8 mouse cellular contexts compared by ENCODE assay signal in genomic region chr9:20645121-20645520, GRCm38 (mm10). TPM values are rescaled to one million over a fixed set of nuclear protein-coding genes. Genes with fewer than 3 reads are reported as not detected.
DNase-seq lines count a peak whose midpoint lies in the region; ATAC-seq and TF ChIP-seq lines count a peak whose summit lies in the region.

No protein-coding gene starts in this region.

- 4% methylated on average over 17 of the region's 17 CpGs for WGBS in kidney, postnatal 0 days
- 3% methylated on average over 17 of the region's 17 CpGs for WGBS in forebrain, embryonic 15.5 days
- 2% methylated on average over 17 of the region's 17 CpGs for WGBS in liver, embryonic 15.5 days (ENCODE audit: insufficient replicate concordance)
- WGBS in neural tube, embryonic 15.5 days, result 6% methylated on average over 17 of the region's 17 CpGs

- no peak for ATAC-seq in kidney, postnatal 0 days (replicated peaks; ENCODE audit: low FRiP score, low read depth)
- ATAC-seq in forebrain, embryonic 15.5 days (replicated peaks), result no peak
- ATAC-seq in liver, embryonic 15.5 days (ENCODE audit: insufficient read depth), result no peak
- no peak for ATAC-seq in neural tube, embryonic 15.5 days (ENCODE audit: low FRiP score)

- H3K4me1 ChIP-seq in kidney, postnatal 0 days (replicated peaks; ENCODE audit: insufficient read depth, low read length), result peaks cover 6% of the 10 kb centered on the region; the same call in 1 of the 2 replicates
- peaks cover 51% of the 10 kb centered on the region for H3K4me1 ChIP-seq in forebrain, embryonic 15.5 days
- H3K4me1 ChIP-seq in liver, embryonic 15.5 days (replicated peaks), result peaks cover 74% of the 10 kb centered on the region
- peaks cover 44% of the 10 kb centered on the region for H3K4me1 ChIP-seq in neural tube, embryonic 15.5 days

- DNase-seq in kidney, postnatal 0 days (ENCODE audit: low spot score), result no peak
- no peak for DNase-seq in kidney, adult 11 months
- peak; percentile 35 for DNase-seq in Muller cell, postnatal 12 days (ENCODE audit: inconsistent ontology term)
- DNase-seq in adrenal gland, adult (ENCODE audit: inconsistent age in 2 of 2, low spot score in 1 of 2), result no peak
- no peak for DNase-seq in retina, postnatal 1 day

- H3K9ac ChIP-seq in kidney, postnatal 0 days (ENCODE audit: low read depth, low read length), result peak overlapping the region; percentile 79
- peak overlapping the region; percentile 76 for H3K9ac ChIP-seq in forebrain, embryonic 15.5 days (replicated peaks)
- peak overlapping the region; percentile 76 for H3K9ac ChIP-seq in liver, embryonic 15.5 days
- peak overlapping the region; percentile 81 for H3K9ac ChIP-seq in neural tube, embryonic 15.5 days (replicated peaks)

- H3K27ac ChIP-seq in kidney, postnatal 0 days, result peak overlapping the region; percentile 93
- peak overlapping the region; percentile 88 for H3K27ac ChIP-seq in forebrain, embryonic 15.5 days (replicated peaks)
- H3K27ac ChIP-seq in liver, embryonic 15.5 days (replicated peaks), result peak overlapping the region; percentile 87
- H3K27ac ChIP-seq in neural tube, embryonic 15.5 days (replicated peaks), result peak overlapping the region; percentile 94

- no peak for TF ChIP-seq CTCF in kidney, postnatal 0 days (IDR thresholded peaks at IDR 0.05; ENCODE audit: low read depth)

- H3K36me3 ChIP-seq in kidney, postnatal 0 days (ENCODE audit: insufficient read depth, low read length), result peaks cover 10% of the 10 kb centered on the region; the same call in 1 of the 2 replicates
- H3K36me3 ChIP-seq in forebrain, embryonic 15.5 days, result peaks cover 28% of the 10 kb centered on the region
- H3K36me3 ChIP-seq in liver, embryonic 15.5 days (replicated peaks), result peaks cover 30% of the 10 kb centered on the region
- peaks cover 25% of the 10 kb centered on the region for H3K36me3 ChIP-seq in neural tube, embryonic 15.5 days

- H3K4me2 ChIP-seq in kidney, postnatal 0 days (ENCODE audit: low read length), result peak overlapping the region; percentile 77
- H3K4me2 ChIP-seq in forebrain, embryonic 15.5 days (replicated peaks), result peak overlapping the region; percentile 98
- H3K4me2 ChIP-seq in liver, embryonic 15.5 days, result peak overlapping the region; percentile 98
- peak overlapping the region; percentile 98 for H3K4me2 ChIP-seq in neural tube, embryonic 15.5 days

- peak overlapping the region; percentile 90 for H3K4me3 ChIP-seq in kidney, postnatal 0 days (replicated peaks; ENCODE audit: low read depth, low read length)
- H3K4me3 ChIP-seq in forebrain, embryonic 15.5 days, result peak overlapping the region; percentile 66
- peak overlapping the region; percentile 77 for H3K4me3 ChIP-seq in liver, embryonic 15.5 days (replicated peaks)
- H3K4me3 ChIP-seq in neural tube, embryonic 15.5 days (replicated peaks), result peak overlapping the region; percentile 90

- H3K27me3 ChIP-seq in kidney, postnatal 0 days (ENCODE audit: insufficient read depth, low read length), result no peaks in the 10 kb centered on the region
- no peaks in the 10 kb centered on the region for H3K27me3 ChIP-seq in forebrain, embryonic 15.5 days
- H3K27me3 ChIP-seq in liver, embryonic 15.5 days, result no peaks in the 10 kb centered on the region
- H3K27me3 ChIP-seq in neural tube, embryonic 15.5 days (replicated peaks), result no peaks in the 10 kb centered on the region

- H3K9me3 ChIP-seq in kidney, postnatal 0 days (replicated peaks; ENCODE audit: low read length), result no peaks in the 10 kb centered on the region
- H3K9me3 ChIP-seq in forebrain, embryonic 15.5 days, result no peaks in the 10 kb centered on the region
- H3K9me3 ChIP-seq in liver, embryonic 15.5 days (replicated peaks), result no peaks in the 10 kb centered on the region
- no peaks in the 10 kb centered on the region for H3K9me3 ChIP-seq in neural tube, embryonic 15.5 days (replicated peaks)

RNA-seq across cellular contexts. Expression of gene Fbxl12, which starts 0.6 kb away (rescaled TPM):
- 16.0 and 17.9 TPM in 2 replicates for polyA plus RNA-seq in kidney, postnatal 0 days (2015; fragmentation: Nextera tagmentation; extraction: Ambion mirVana)
- polyA plus RNA-seq in forebrain, embryonic 15.5 days (2015; fragmentation: Nextera tagmentation; extraction: Ambion mirVana), result 16.3 and 16.4 TPM in 2 replicates
- polyA plus RNA-seq in liver, embryonic 15.5 days (2015; fragmentation: Nextera tagmentation; extraction: Ambion mirVana), result 4.5 and 4.9 TPM in 2 replicates
- polyA plus RNA-seq in neural tube, embryonic 15.5 days (2015; fragmentation: Nextera tagmentation; extraction: Ambion mirVana), result 13.0 and 20.6 TPM in 2 replicates

RNA-seq across cellular contexts. Expression of gene Ubl5, which starts 2.4 kb away (rescaled TPM):
- 446 and 511 TPM in 2 replicates for polyA plus RNA-seq in kidney, postnatal 0 days (2015; fragmentation: Nextera tagmentation; extraction: Ambion mirVana)
- polyA plus RNA-seq in forebrain, embryonic 15.5 days (2015; fragmentation: Nextera tagmentation; extraction: Ambion mirVana), result 510 and 551 TPM in 2 replicates
- 181 and 228 TPM in 2 replicates for polyA plus RNA-seq in liver, embryonic 15.5 days (2015; fragmentation: Nextera tagmentation; extraction: Ambion mirVana)
- polyA plus RNA-seq in neural tube, embryonic 15.5 days (2015; fragmentation: Nextera tagmentation; extraction: Ambion mirVana), result 463 and 500 TPM in 2 replicates

RNA-seq across cellular contexts. Expression of gene Pin1, which starts 6.8 kb away (rescaled TPM):
- 41.5 and 44.1 TPM in 2 replicates for polyA plus RNA-seq in kidney, postnatal 0 days (2015; fragmentation: Nextera tagmentation; extraction: Ambion mirVana)
- 62.4 and 64.9 TPM in 2 replicates for polyA plus RNA-seq in forebrain, embryonic 15.5 days (2015; fragmentation: Nextera tagmentation; extraction: Ambion mirVana)
- 23.1 and 23.5 TPM in 2 replicates for polyA plus RNA-seq in liver, embryonic 15.5 days (2015; fragmentation: Nextera tagmentation; extraction: Ambion mirVana)
- polyA plus RNA-seq in neural tube, embryonic 15.5 days (2015; fragmentation: Nextera tagmentation; extraction: Ambion mirVana), result 69.6 and 71.6 TPM in 2 replicates
